Mouse (Mus musculus) ovary, postnatal 36 days (tissue): Measurements from ENCODE around the gene Pde1c.

Experiments
- DNase-seq: peaks from one replicate; pipeline ENCODE4 v3.0.0; 2022; ENCODE audit warnings: low spot score, mixed read lengths

Gene Pde1c

GRCm38 (mm10) chr6:56441501-56441900 lies 127.4 kb downstream of the Pde1c start:
- no peak for DNase-seq

GRCm38 (mm10) chr6:56425846-56426245 lies 143.1 kb downstream of the Pde1c start:
- DNase-seq = no peak

GRCm38 (mm10) chr6:56422866-56423265 lies 146.0 kb downstream of the Pde1c start:
- no peak for DNase-seq

GRCm38 (mm10) chr6:56416191-56416590 lies 152.7 kb downstream of the Pde1c start:
- DNase-seq = no peak

GRCm38 (mm10) chr6:56389178-56389577 lies 179.7 kb downstream of the Pde1c start:
- no peak for DNase-seq

GRCm38 (mm10) chr6:56376359-56376758 lies 192.5 kb downstream of the Pde1c start:
- DNase-seq = no peak

- DNase-seq = no peak
These were observed 194.7 kb downstream of the Pde1c start for GRCm38 (mm10) chr6:56374180-56374579.

GRCm38 (mm10) chr6:56373753-56374152 lies 195.2 kb downstream of the Pde1c start:
- DNase-seq = no peak

- no peak for DNase-seq
These were observed 195.7 kb downstream of the Pde1c start for GRCm38 (mm10) chr6:56373046-56373751.

- no peak for DNase-seq
These were observed 199.4 kb downstream of the Pde1c start for GRCm38 (mm10) chr6:56369462-56369861.

GRCm38 (mm10) chr6:56368116-56368515 lies 200.8 kb downstream of the Pde1c start:
- no peak for DNase-seq

- no peak for DNase-seq
These were observed 201.6 kb downstream of the Pde1c start for GRCm38 (mm10) chr6:56367257-56367656.

GRCm38 (mm10) chr6:56362650-56363049 lies 206.3 kb downstream of the Pde1c start:
- DNase-seq = no peak

- DNase-seq = no peak
These were observed 206.8 kb downstream of the Pde1c start for GRCm38 (mm10) chr6:56362128-56362545.

GRCm38 (mm10) chr6:56361348-56362127 lies 207.4 kb downstream of the Pde1c start:
- DNase-seq = no peak

- no peak for DNase-seq
These were observed 208.8 kb downstream of the Pde1c start for GRCm38 (mm10) chr6:56360086-56360485.

- no peak for DNase-seq
These were observed 209.8 kb downstream of the Pde1c start for GRCm38 (mm10) chr6:56359126-56359525.

GRCm38 (mm10) chr6:56347207-56347606 lies 221.7 kb downstream of the Pde1c start:
- no peak for DNase-seq

GRCm38 (mm10) chr6:56345082-56345481 lies 223.8 kb downstream of the Pde1c start:
- DNase-seq = no peak

GRCm38 (mm10) chr6:56342005-56342404 lies 226.9 kb downstream of the Pde1c start:
- DNase-seq = no peak

GRCm38 (mm10) chr6:56335811-56336446 lies 233.0 kb downstream of the Pde1c start:
- no peak for DNase-seq

- no peak for DNase-seq
These were observed 236.8 kb downstream of the Pde1c start for GRCm38 (mm10) chr6:56332149-56332548.

- no peak for DNase-seq
These were observed 237.5 kb downstream of the Pde1c start for GRCm38 (mm10) chr6:56331432-56331831.
